Mouse (Mus musculus): ENCODE data around the gene Sh3gl3.

Sh3gl3 gene

DNA sequence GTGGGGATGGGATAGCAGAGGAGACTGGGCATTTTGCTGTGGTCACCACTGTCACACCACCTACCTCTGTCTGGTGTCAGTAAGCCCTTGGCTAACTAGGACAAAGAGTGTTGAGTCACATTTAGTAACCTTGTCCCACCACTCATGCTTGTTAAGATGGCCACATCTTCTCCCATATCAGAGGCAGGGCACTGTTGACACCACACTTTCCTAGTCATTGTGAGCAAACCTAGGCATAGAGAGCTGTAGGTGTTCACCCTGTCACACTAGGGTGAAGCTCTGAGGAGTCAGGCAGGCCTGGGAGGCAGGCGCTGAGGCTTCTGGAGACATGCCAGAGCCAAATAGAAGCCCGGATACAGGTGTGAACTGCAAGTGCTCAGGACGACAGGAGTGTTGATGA is at the start of gene Sh3gl3:
Gene Sh3gl3 (plus strand): TSS at position 301 of the 400 bp plus-strand sequence.
- no peak for DNase-seq

- DNase-seq, result no peak
Measured at GRCm38 (mm10) chr7:82138196-82138595, 35.4 kb upstream of the Sh3gl3 start.

- DNase-seq, result no peak
Measured at GRCm38 (mm10) chr7:82147151-82147550, 26.5 kb upstream of the Sh3gl3 start.

GRCm38 (mm10) chr7:82164681-82165080 is 9.0 kb upstream of the Sh3gl3 start:
- no peak for DNase-seq

GRCm38 (mm10) chr7:82174571-82175326 is 1.1 kb downstream of the Sh3gl3 start:
- DNase-seq, result peak; percentile 88

DNA sequence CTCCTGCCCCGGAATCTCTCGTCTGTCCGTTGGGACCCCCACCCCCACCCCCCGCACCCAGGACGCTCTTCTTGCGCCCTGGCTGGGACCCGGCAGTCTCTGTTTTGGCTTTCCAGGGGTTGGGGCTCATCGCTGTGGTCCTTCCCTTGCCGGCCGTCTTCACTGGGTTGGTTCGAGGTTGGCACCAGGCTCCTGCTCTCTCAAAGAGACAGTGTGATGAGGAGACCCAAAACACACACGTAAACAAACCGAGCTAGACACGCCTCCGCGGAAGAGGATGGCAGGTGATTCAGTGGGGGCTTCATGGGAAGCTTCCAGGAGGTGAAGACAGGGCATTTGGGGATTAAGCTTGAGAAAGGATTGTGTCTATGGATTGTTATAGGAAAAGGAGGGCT is 1.7 kb downstream of the Sh3gl3 start:
- DNase-seq, result no peak

- no peak for DNase-seq
Measured at GRCm38 (mm10) chr7:82176192-82176591, 2.6 kb downstream of the Sh3gl3 start.

GRCm38 (mm10) chr7:82177336-82177735 is 3.7 kb downstream of the Sh3gl3 start:
- DNase-seq, result peak; percentile 4

GRCm38 (mm10) chr7:82180919-82181318 is 7.3 kb downstream of the Sh3gl3 start:
- DNase-seq, result no peak

DNA sequence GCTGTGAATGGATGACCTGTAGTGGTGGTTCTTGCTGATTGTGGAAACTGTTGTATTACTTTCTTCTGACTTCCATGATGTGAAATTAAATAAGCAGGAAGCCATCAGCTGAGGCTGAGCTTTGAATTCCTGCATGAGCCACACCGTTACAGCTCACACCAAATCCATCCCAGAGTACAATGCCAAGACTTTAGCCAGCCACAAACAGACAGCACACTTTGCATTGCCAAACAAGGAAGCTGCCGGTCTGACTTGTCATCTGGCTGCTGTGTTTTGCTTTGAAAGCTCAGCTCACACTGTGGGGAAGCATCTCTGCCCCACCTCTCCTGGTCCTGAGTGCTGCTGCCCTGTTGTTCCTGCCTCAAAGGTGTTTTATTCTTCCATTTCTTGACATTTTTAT is 9.1 kb downstream of the Sh3gl3 start:
- DNase-seq, result peak; percentile 27

GRCm38 (mm10) chr7:82191604-82192003 is 18.0 kb downstream of the Sh3gl3 start:
- no peak for DNase-seq

GRCm38 (mm10) chr7:82192512-82192911 is 18.9 kb downstream of the Sh3gl3 start:
- no peak for DNase-seq

DNA sequence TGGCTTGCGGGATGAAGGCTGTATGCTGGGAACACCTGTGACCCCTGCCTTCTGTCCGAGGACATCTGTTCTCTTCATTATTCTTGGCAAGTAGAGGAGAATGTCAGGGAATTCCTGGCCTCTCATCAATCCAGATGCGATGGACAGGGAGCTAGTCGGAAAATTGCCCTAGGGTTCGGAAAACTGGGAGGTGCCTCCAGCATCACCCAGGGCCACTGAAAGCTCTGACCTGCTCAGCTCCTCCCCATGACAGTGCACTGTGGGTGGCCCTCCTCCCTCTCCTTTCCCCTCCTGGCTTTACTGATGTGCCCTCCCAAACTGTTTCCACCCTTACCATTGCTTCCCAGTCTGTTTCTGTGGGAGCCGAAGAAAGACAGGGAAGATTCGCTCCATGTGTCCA is 29.5 kb downstream of the Sh3gl3 start:
- peak; percentile 6 for DNase-seq

DNA sequence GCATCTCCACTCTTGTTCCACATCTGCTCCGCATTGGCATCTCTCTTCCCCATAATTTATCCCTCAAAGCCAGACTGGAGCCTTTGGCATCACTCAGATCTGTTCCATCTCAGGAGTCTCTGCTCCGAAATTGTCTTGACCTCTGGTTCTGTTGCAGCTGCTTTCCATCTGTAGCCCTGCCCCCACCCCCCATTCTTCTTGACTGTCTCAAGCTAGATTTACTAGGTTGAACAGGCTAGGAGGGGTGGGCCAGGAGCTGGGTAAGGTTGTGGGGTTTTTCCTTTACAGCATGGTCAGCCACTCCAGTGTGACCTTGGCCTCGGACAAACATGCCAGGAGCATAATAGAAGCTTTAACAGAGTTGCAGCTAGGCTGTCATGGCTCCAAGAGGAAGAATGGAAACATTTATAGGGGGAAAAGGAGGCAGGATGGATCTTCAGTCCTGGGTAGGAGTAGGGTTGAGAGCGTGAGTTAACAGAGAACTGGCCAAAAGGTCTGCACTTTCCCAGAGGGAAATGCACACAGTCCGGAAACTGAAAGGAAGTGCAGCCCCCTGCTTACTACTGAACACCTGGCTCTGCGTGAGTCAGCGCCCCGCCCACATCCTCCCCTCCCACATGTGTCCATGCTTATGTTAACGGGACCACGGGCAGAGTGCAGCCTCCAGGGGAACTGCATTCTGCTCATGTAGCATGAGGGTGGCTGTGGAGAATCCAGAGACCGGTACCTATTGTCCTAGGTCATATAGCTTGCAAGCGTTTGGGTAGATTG is 30.6 kb downstream of the Sh3gl3 start:
- DNase-seq, result peak; percentile 12

DNA sequence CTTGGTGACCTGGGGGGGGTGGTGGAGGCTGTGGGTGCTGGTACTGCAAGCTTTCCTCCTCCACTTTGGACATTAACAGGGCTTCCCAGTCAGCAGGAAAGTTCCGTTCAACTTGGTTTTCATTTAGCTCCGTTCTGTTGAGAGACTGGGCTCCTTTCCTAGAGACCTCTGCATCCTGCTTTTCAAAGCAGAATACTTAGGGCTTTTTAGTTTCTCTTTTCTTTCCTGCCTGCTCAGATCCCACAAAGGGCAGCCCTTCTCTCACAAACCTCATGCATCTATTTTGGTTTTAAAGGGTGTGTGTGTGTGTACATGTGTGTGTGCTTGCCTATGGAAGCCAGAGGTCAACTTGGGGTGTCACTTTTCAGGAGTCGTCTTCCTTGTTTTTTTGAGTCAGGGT is 31.3 kb downstream of the Sh3gl3 start:
- no peak for DNase-seq

DNA sequence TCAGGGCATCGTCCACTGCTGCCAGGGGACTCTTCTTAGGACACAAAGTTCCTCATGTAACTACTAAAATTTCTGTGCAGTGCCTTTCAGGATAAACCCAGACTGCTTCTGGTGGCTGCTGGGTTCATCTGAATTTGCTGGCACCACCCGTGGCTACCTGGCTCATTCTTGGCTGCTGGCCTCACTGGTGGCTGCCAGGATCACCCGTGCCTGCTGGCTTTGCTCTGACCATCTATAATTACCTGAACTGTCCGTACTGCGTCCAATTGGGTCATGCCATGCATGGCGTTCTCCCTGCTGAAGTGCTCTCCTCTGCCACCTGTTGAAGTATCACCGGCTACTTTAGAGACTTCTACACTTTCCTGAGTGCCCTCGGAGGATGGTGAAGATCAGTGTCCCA is 33.1 kb downstream of the Sh3gl3 start:
- DNase-seq, result no peak

DNA sequence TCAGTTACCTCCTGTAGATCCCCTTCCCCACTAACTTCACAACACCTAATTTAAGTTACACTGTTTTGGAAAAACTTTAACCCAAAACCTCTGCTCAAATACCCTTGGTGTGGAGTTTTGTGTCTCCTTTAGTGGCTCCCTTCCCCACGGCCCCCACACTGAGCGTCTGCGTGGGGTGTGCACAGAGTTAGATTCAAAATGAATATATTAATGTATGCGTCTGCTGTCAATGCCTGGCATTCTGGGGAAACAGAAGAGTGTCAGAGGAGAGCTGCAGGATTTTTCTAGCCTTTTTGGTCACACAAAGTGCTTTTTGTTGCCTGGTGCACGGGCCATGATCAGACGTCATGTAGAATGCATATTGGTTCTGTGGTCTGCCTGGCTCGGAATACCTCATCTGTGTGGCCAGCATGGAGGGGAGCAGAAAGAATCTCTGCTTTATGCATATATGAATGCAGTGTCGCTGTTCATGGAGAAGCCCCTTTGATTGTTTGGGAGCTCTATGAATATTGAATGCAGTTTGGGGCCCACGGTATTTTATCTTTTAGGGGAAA is 47.8 kb downstream of the Sh3gl3 start:
- no peak for DNase-seq

- no peak for DNase-seq
Measured at GRCm38 (mm10) chr7:82223906-82224846, 50.5 kb downstream of the Sh3gl3 start.

- no peak for DNase-seq
Measured at GRCm38 (mm10) chr7:82233201-82233600, 59.6 kb downstream of the Sh3gl3 start.

DNA sequence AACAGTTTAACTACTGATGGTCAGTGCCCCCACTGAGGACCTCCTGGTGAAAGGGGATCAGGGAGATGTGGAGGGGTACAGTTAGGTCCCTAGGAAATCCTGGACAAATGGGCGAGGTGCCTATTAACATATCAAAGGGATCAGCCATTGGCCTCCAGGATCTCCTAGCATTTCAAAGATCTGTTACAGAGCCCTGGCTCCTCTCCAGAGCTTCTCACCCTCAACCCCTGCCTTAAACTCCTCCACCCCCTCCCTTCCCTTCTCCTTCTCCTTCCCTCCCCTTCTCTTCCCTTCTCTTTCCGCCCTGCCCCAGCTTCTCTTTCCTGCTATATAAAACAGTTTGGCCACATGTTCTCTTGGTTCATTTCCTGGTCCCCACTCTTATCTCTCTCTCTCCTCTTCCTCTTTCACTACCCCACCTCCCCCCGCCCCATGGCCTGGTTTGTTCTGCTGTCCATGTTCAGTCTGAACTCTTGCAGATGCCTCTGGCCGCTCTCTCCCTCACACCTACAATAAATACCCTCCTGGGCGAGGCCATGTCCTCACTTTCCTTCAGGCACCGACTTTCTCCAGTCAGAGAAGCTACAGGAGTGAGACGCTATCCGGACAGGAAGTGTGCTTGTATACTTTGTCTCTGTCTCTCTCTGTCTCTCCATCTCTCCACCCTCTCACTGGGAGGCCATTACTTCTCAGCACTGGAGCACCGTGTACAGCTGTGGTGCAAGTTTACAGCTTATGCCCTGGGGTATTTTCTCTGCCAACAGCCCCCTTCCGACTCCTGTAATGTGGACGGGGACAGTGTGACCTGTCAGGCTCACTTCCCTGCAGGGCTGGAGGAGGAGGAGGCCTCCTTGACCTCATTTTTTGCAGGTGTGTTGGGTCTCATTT is 60.6 kb downstream of the Sh3gl3 start:
- DNase-seq, result no peak

- no peak for DNase-seq
Measured at GRCm38 (mm10) chr7:82234898-82235290, 61.3 kb downstream of the Sh3gl3 start.

- DNase-seq, result no peak
Measured at GRCm38 (mm10) chr7:82235486-82235885, 61.8 kb downstream of the Sh3gl3 start.
